Mouse (Mus musculus) ES-E14 (cell line): ENCODE results near the gene H3f3b. TPM values are rescaled to one million over a fixed set of nuclear protein-coding genes. Genes with fewer than 3 reads are reported as not detected.
A peak's percentile ranks its signal among the peaks of the same experiment; 100 is the strongest.

Source experiments
- DNase-seq: peaks from one replicate; pipeline ENCODE4 v3.0.0-alpha.2; 2013; ENCODE audit warnings: low read depth, low spot score
- H3K27ac ChIP-seq: 2 replicates; pipeline ENCODE4 v1.5.1; 2012; ENCODE audit warnings: low read depth, mild to moderate bottlenecking, low read length, moderate library complexity, mixed read lengths; ENCODE audit not compliant: poor library complexity, insufficient read depth, severe bottlenecking
- H3K36me3 ChIP-seq: 2 replicates; pipeline ENCODE4 v1.6.1; 2012; ENCODE audit warnings: mild to moderate bottlenecking, low read length, moderate library complexity, mixed read lengths; ENCODE audit not compliant: control insufficient read depth, poor library complexity, insufficient read depth, severe bottlenecking
- H3K4me1 ChIP-seq, 2 experiments: fragments of 150-350 bp in 1 of 2; sonication (generic) in 1 of 2; 2 replicates each; pipeline ENCODE4 v1.6.1; 2012; ENCODE audit warnings: low read length in 2 of 2, mild to moderate bottlenecking in 1 of 2, mixed read lengths in 1 of 2; ENCODE audit not compliant: control insufficient read depth in 2 of 2, insufficient read depth in 2 of 2, poor library complexity in 1 of 2
- H3K4me3 ChIP-seq, 2 experiments: fragments of 150-350 bp in 1 of 2; sonication (generic) in 1 of 2; 2 replicates each; pipeline ENCODE4 v1.5.1; 2012; ENCODE audit warnings: low read length in 2 of 2, low read depth in 1 of 2, mild to moderate bottlenecking in 1 of 2, mixed read lengths in 1 of 2; ENCODE audit not compliant: insufficient read depth in 1 of 2, poor library complexity in 1 of 2, severe bottlenecking in 1 of 2
- H3K9ac ChIP-seq: 2 replicates; pipeline ENCODE4 v1.6.1; 2012; ENCODE audit warnings: low read depth, mild to moderate bottlenecking, low read length, mixed read lengths; ENCODE audit not compliant: poor library complexity, insufficient read depth, severe bottlenecking
- H3K9me3 ChIP-seq: fragments of 150-350 bp; sonication (generic); 2 replicates; pipeline ENCODE4 v1.6.1; 2012; ENCODE audit warnings: low read depth, mild to moderate bottlenecking, low read length; ENCODE audit not compliant: control insufficient read depth, insufficient read depth
- CHD2 ChIP-seq: IDR thresholded peaks from 2 replicates; pipeline ENCODE4 v1.6.1; 2014; ENCODE audit warnings: mild to moderate bottlenecking, low read depth, low read length, inconsistent platforms
- HCFC1 ChIP-seq: IDR thresholded peaks from 2 replicates; pipeline ENCODE4 v1.6.1; 2012; ENCODE audit warnings: low read length, inconsistent platforms, borderline replicate concordance; ENCODE audit not compliant: insufficient read depth
- MAFK ChIP-seq: IDR thresholded peaks from 2 replicates; pipeline ENCODE4 v1.6.1; 2014; ENCODE audit warnings: mild to moderate bottlenecking, low read depth, low read length, inconsistent platforms; ENCODE audit not compliant: insufficient read depth
- ZC3H11A ChIP-seq: IDR thresholded peaks from 2 replicates; pipeline ENCODE4 v1.6.1; 2012; ENCODE audit warnings: low read depth, mild to moderate bottlenecking, inconsistent platforms, low read length, borderline replicate concordance
- ZNF384 ChIP-seq: IDR thresholded peaks from 2 replicates; pipeline ENCODE4 v1.6.1; 2012; ENCODE audit warnings: low read depth, low read length, inconsistent platforms
- in situ Hi-C, 2 experiments: fragments of 600-800 bp; cut with MboI; formaldehyde crosslinking; loops; one replicate each; pipeline ENCODE4 v1.15.1; 2025; ENCODE audit warnings: low sequenced_read_pairs in 2 of 2, inconsistent platforms in 1 of 2; ENCODE audit not compliant: unreplicated experiment in 2 of 2
- total RNA-seq: library from RNA; depleted of rRNA; stranded (reverse); fragments of 300-350 nt; gene quantifications from 2 replicates; pipeline ENCODE4 v1.2.3, GENCODE M21; 2012

H3f3b gene
- total RNA-seq, 1 experiment = 729 TPM

DNA sequence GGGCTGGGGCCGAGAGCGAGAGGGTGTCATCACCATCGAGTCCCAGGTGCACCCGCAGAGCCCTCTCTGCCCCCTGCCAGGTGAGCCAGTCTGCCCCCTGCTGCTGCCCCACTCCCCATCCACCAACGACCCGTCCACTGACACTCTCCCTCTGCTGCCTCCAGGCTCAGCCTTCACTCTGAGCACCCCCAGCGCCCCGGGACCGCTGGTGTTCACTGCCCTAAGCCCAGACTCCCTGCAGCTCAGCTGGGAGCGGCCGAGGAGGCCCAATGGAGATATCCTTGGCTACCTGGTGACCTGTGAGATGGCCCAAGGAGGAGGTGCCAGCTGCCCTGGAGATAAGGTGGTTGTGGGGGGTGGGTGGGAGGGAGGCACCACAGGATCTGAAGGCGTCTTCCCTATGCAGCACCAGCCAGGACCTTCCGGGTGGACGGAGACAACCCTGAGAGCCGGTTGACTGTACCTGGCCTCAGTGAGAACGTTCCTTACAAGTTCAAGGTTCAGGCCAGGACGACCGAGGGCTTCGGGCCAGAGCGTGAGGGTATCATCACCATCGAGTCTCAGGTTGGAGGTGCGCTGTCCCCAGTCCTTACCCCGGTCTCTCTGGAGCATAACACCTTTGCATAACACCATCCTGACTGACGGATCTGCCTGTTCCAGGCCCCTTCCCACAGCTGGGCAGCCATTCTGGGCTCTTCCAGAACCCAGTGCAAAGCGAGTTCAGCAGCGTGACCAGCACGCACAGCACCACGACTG, 20.5 kb downstream of the H3f3b start:
- no peaks in the 10 kb centered on the region for H3K9me3 ChIP-seq
- in situ Hi-C loops = no loop called here
- peaks cover 3 to 26% of the 10 kb centered on the region in 2 experiments; a peak in 2 of 4 replicates for H3K4me1 ChIP-seq
- H3K36me3 ChIP-seq = peaks cover 35% of the 10 kb centered on the region
- TF ChIP-seq ZNF384 (no peak), CHD2 (no peak), HCFC1 (no peak), ZC3H11A (no peak), MAFK (no peak)
- H3K27ac ChIP-seq = no peak overlapping the region
- DNase-seq = no peak
- no peak overlapping the region for H3K4me3 ChIP-seq
- no peak overlapping the region for H3K9ac ChIP-seq

DNA sequence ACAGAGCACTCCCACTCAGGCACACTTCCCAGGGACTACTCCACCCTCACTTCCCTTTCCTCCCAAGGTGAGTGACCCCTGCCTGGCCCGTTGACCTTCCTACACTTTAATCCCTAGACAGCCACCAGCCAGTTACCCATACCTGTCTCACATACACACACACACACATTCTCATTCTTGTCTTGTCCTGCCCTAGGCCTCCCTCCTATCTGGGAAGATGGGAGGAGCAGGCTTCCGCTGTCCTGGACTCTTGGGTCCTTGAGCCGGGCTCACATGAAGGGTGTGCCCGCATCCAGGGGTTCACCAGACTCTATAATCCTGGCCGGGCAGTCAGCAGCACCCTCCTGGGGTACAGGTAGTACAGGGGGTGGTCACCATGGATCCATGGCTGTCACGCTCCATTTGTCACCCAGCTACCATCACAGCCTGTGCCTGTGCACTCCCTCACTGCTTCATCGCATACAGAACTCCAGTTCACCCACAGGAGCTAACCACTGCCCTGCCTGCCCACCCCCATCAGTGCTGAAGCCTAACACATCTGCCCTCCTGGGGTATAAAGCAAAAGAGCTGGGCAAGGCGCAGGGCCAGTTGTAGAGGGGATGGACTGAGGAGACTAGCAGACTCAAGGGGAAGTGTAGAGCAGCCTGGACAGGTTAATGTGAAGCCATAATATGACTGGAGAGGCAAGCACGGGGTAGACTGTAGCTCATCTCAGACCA, 21.9 kb downstream of the H3f3b start:
- Histone ChIP-seq H3K4me1 (peaks cover 3 to 24% of the 10 kb centered on the region in 2 experiments; a peak in 2 of 4 replicates), H3K36me3 (peaks cover 34% of the 10 kb centered on the region), H3K4me3 (no peak overlapping the region), H3K9ac (no peak overlapping the region), H3K27ac (no peak overlapping the region), H3K9me3 (no peaks in the 10 kb centered on the region)
- in situ Hi-C loops = no loop called here
- DNase-seq = no peak
- TF ChIP-seq ZC3H11A = no peak

GRCm38 (mm10) chr11:116004840-116005700, 22.7 kb downstream of the H3f3b start:
- TF ChIP-seq HCFC1 (no peak), ZNF384 (no peak), MAFK (no peak), CHD2 (no peak), ZC3H11A (no peak)
- peaks cover 28% of the 10 kb centered on the region for H3K36me3 ChIP-seq
- no peak overlapping the region for H3K27ac ChIP-seq
- no peak for DNase-seq
- peak overlapping the region; percentile 37 to 67 for H3K4me3 ChIP-seq
- in situ Hi-C loops = no loop called here
- no peaks in the 10 kb centered on the region for H3K9me3 ChIP-seq
- H3K9ac ChIP-seq = peak overlapping the region; percentile 63
- H3K4me1 ChIP-seq = peaks cover 3 to 22% of the 10 kb centered on the region in 2 experiments; a peak in 3 of 4 replicates

GRCm38 (mm10) chr11:116004186-116004823, 23.5 kb downstream of the H3f3b start:
- Histone ChIP-seq H3K27ac (no peak overlapping the region), H3K4me1 (peaks cover 3 to 25% of the 10 kb centered on the region in 2 experiments; a peak in 3 of 4 replicates)

More at GRCm38 (mm10) chr11:116004186-116004823, 23.5 kb downstream of the H3f3b start:
- in situ Hi-C loops = no loop called here
- peak overlapping the region; percentile 63 for H3K9ac ChIP-seq
- no peak for TF ChIP-seq CHD2
- TF ChIP-seq MAFK = no peak
- TF ChIP-seq ZNF384 = no peak
- no peak for TF ChIP-seq HCFC1
- no peak for TF ChIP-seq ZC3H11A
- no peaks in the 10 kb centered on the region for H3K9me3 ChIP-seq
- peaks cover 21% of the 10 kb centered on the region for H3K36me3 ChIP-seq
- peak overlapping the region; percentile 37 to 67 for H3K4me3 ChIP-seq
- DNase-seq = no peak
